Mouse (Mus musculus): ENCODE data around the gene Trappc6a. TPM values are rescaled to one million over a fixed set of nuclear protein-coding genes. Genes with fewer than 3 reads are reported as not detected.

Trappc6a gene
- total and polyA plus RNA-seq, 3 experiments = 41.1 to 201 (median 72.2) TPM

- H3K9ac ChIP-seq (ENCODE audit: insufficient read depth, low read depth) = peak overlapping the region; percentile 53; the same call in 1 of the 2 replicates
- no peak for DNase-seq (ENCODE audit: extremely low read depth)
- peaks cover 15% of the 10 kb centered on the region for H3K27me3 ChIP-seq (replicated peaks)
- in situ Hi-C loops (cut with MboI; ENCODE audit: low pct_ligation_motif_present, low pct_unique_long_range_greater_than_20kb, low sequenced_read_pairs) (no loop called here), dilution Hi-C loops (cut with MboI; ENCODE audit: extremely low pct_ligation_motif_present, extremely low pct_unique_long_range_greater_than_20kb, low sequenced_read_pairs) (no loop called here)
- H3K27ac ChIP-seq (ENCODE audit: insufficient read depth, low read depth) = no peak overlapping the region
- H3K79me2 ChIP-seq (replicated peaks; ENCODE audit: control insufficient read depth, extremely low read depth, insufficient read depth, poor library complexity, severe bottlenecking) = peaks cover 4% of the 10 kb centered on the region; the same call in 1 of the 2 replicates
- peaks cover 5 to 27% of the 10 kb centered on the region in 2 experiments for H3K4me1 ChIP-seq (ENCODE audit: control insufficient read depth in 1 of 2, insufficient read depth in 2 of 2)
- H3K4me2 ChIP-seq (ENCODE audit: insufficient read depth, low read depth, poor library complexity, severe bottlenecking) = peak overlapping the region; percentile 97
- no peaks in the 10 kb centered on the region for H3K9me3 ChIP-seq (replicated peaks; ENCODE audit: low read length)
- TF ChIP-seq CHD1 (IDR thresholded peaks at IDR 0.05; ENCODE audit: low read depth, low read length) = no peak
- TF ChIP-seq ELF1 (IDR thresholded peaks at IDR 0.05; ENCODE audit: low read depth, low read length) = no peak
- no peak for TF ChIP-seq UBTF (IDR thresholded peaks at IDR 0.05; ENCODE audit: low read depth, low read length)
- TF ChIP-seq USF1 (IDR thresholded peaks at IDR 0.05; ENCODE audit: low read depth, low read length) = no peak
- TF ChIP-seq BHLHE40 (IDR thresholded peaks at IDR 0.05; ENCODE audit: low read depth, low read length) = no peak
- no peak for TF ChIP-seq HCFC1 (IDR thresholded peaks at IDR 0.05; ENCODE audit: low read depth, low read length)
- no peak for TF ChIP-seq RAD21 (IDR thresholded peaks at IDR 0.05; ENCODE audit: low read depth, low read length)
- no peak for TF ChIP-seq USF2 (conservative IDR thresholded peaks at IDR 0.05; ENCODE audit: low read depth, low read length)
- TF ChIP-seq IRF4 (IDR thresholded peaks at IDR 0.05; ENCODE audit: low read depth, low read length) = no peak
- TF ChIP-seq NELFE (IDR thresholded peaks at IDR 0.05; ENCODE audit: low read depth, low read length) = no peak
- no peak for TF ChIP-seq E2F4 (IDR thresholded peaks at IDR 0.05; ENCODE audit: insufficient replicate concordance, low read depth, low read length)
- no peak for TF ChIP-seq JUND (conservative IDR thresholded peaks at IDR 0.05; ENCODE audit: low read depth, low read length)
- no peak for TF ChIP-seq EP300 (IDR thresholded peaks at IDR 0.05; ENCODE audit: low read length)
- no peak for TF ChIP-seq SMC3 (IDR thresholded peaks at IDR 0.05; ENCODE audit: low read depth, low read length)
- no peak for TF ChIP-seq MAZ (IDR thresholded peaks at IDR 0.05; ENCODE audit: low read depth, low read length)
- H3K36me3 ChIP-seq (replicated peaks in 1 of 2; ENCODE audit: control insufficient read depth in 1 of 2, insufficient read depth in 1 of 2, low read length in 1 of 2) = peaks cover 0 to 18% of the 10 kb centered on the region in 2 experiments
- H3K4me3 ChIP-seq (replicated peaks in 1 of 3; ENCODE audit: low read depth in 2 of 3, low read length in 2 of 3, poor library complexity in 1 of 3) = peak overlapping the region; percentile 40 to 78 (median 65)
Measured at GRCm38 (mm10) chr7:19459144-19459870, 48.9 kb upstream of the Trappc6a start.

GRCm38 (mm10) chr7:19460500-19460899 lies 47.7 kb upstream of the Trappc6a start:
- Histone ChIP-seq H3K9me3 (replicated peaks; ENCODE audit: low read length) (no peaks in the 10 kb centered on the region), H3K9ac (ENCODE audit: insufficient read depth, low read depth) (no peak overlapping the region), H3K79me2 (replicated peaks; ENCODE audit: control insufficient read depth, extremely low read depth, insufficient read depth, poor library complexity, severe bottlenecking) (no peaks in the 10 kb centered on the region), H3K4me3 (replicated peaks in 1 of 3; ENCODE audit: low read depth in 2 of 3, low read length in 2 of 3, poor library complexity in 1 of 3) (no peak overlapping the region), H3K4me1 (ENCODE audit: control insufficient read depth in 1 of 2, insufficient read depth in 2 of 2) (peaks cover 5 to 27% of the 10 kb centered on the region in 2 experiments), H3K27ac (ENCODE audit: insufficient read depth, low read depth) (no peak overlapping the region), H3K4me2 (ENCODE audit: insufficient read depth, low read depth, poor library complexity, severe bottlenecking) (no peak overlapping the region), H3K27me3 (replicated peaks) (peaks cover 26% of the 10 kb centered on the region), H3K36me3 (replicated peaks in 1 of 2; ENCODE audit: control insufficient read depth in 1 of 2, insufficient read depth in 1 of 2, low read length in 1 of 2) (peaks cover 0 to 14% of the 10 kb centered on the region in 2 experiments)
- DNase-seq (ENCODE audit: extremely low read depth) = no peak
- in situ Hi-C loops (cut with MboI; ENCODE audit: low pct_ligation_motif_present, low pct_unique_long_range_greater_than_20kb, low sequenced_read_pairs) (no loop called here), dilution Hi-C loops (cut with MboI; ENCODE audit: extremely low pct_ligation_motif_present, extremely low pct_unique_long_range_greater_than_20kb, low sequenced_read_pairs) (no loop called here)
- TF ChIP-seq PAX5 (IDR thresholded peaks at IDR 0.05; ENCODE audit: low read length) = no peak
- no peak for TF ChIP-seq KAT2A (IDR thresholded peaks at IDR 0.05; ENCODE audit: insufficient replicate concordance, low read length)
- TF ChIP-seq NELFE (IDR thresholded peaks at IDR 0.05; ENCODE audit: low read depth, low read length) = no peak
- TF ChIP-seq TCF12 (IDR thresholded peaks at IDR 0.05; ENCODE audit: low read depth, low read length) = no peak
- TF ChIP-seq SIN3A (IDR thresholded peaks at IDR 0.05; ENCODE audit: low read length) = no peak
- no peak for TF ChIP-seq USF1 (IDR thresholded peaks at IDR 0.05; ENCODE audit: low read depth, low read length)
- no peak for TF ChIP-seq EP300 (IDR thresholded peaks at IDR 0.05; ENCODE audit: low read length)
- TF ChIP-seq SMC3 (IDR thresholded peaks at IDR 0.05; ENCODE audit: low read depth, low read length) = no peak
- TF ChIP-seq MAX (IDR thresholded peaks at IDR 0.05; ENCODE audit: low read length) = no peak
